Mouse (Mus musculus): ENCODE results near the gene Clic5. TPM values are rescaled to one million over a fixed set of nuclear protein-coding genes. Genes with fewer than 3 reads are reported as not detected.
A peak's percentile ranks its signal among the peaks of the same experiment; 100 is the strongest.
"Not testable (repeated sequence)": the region's sequence is repeated elsewhere in the genome, so short reads cannot be mapped to it uniquely, and the experiment has no call there.

The Clic5 gene
- polyA plus RNA-seq, 1 experiment from 2014 or later = 9.0 TPM

GRCm38 (mm10) chr17:44165730-44166347 lies 22.5 kb upstream of the Clic5 start:
- no peak overlapping the region for H3K4me3 ChIP-seq
- no peaks in the 10 kb centered on the region for H3K9me3 ChIP-seq
- no peak for ATAC-seq (ENCODE audit: extremely low read depth, insufficient number of reproducible peaks, low FRiP score, low TSS enrichment)
- H3K27ac ChIP-seq (replicated peaks) = no peak overlapping the region
- no peaks in the 10 kb centered on the region for H3K27me3 ChIP-seq (replicated peaks)
- no peaks in the 10 kb centered on the region for H3K36me3 ChIP-seq
- no peak overlapping the region for H3K4me2 ChIP-seq
- 68% methylated on average over 11 of the region's 11 CpGs for WGBS
- peaks cover 14% of the 10 kb centered on the region; the same call in 1 of the 2 replicates for H3K4me1 ChIP-seq
- no peak overlapping the region for H3K9ac ChIP-seq

- Histone ChIP-seq H3K9ac (no peak overlapping the region), H3K27me3 (replicated peaks) (no peaks in the 10 kb centered on the region), H3K4me1 (peaks cover 4% of the 10 kb centered on the region; the same call in 1 of the 2 replicates), H3K4me3 (no peak overlapping the region), H3K4me2 (no peak overlapping the region), H3K9me3 (no peaks in the 10 kb centered on the region), H3K27ac (replicated peaks) (no peak overlapping the region), H3K36me3 (no peaks in the 10 kb centered on the region)
- WGBS = 83% methylated on average over 4 of the region's 4 CpGs
- no peak for ATAC-seq (ENCODE audit: extremely low read depth, insufficient number of reproducible peaks, low FRiP score, low TSS enrichment)
Measured at GRCm38 (mm10) chr17:44169676-44170075, 18.7 kb upstream of the Clic5 start.

- 90% methylated on average over 3 of the region's 3 CpGs for WGBS
Measured at GRCm38 (mm10) chr17:44170316-44170715, 18.1 kb upstream of the Clic5 start.

GRCm38 (mm10) chr17:44171930-44172329 lies 16.5 kb upstream of the Clic5 start:
- H3K9me3 ChIP-seq = no peaks in the 10 kb centered on the region
- H3K4me2 ChIP-seq = no peak overlapping the region
- no peaks in the 10 kb centered on the region for H3K27me3 ChIP-seq (replicated peaks)
- peaks cover 4% of the 10 kb centered on the region; the same call in 1 of the 2 replicates for H3K4me1 ChIP-seq
- no peak overlapping the region for H3K9ac ChIP-seq
- H3K36me3 ChIP-seq = no peaks in the 10 kb centered on the region
- WGBS = 48% methylated on average over 3 of the region's 3 CpGs
- no peak for ATAC-seq (ENCODE audit: extremely low read depth, insufficient number of reproducible peaks, low FRiP score, low TSS enrichment)
- H3K27ac ChIP-seq (replicated peaks) = no peak overlapping the region
- no peak overlapping the region for H3K4me3 ChIP-seq

More at GRCm38 (mm10) chr17:44170316-44170715, 18.1 kb upstream of the Clic5 start:
- Histone ChIP-seq H3K27me3 (replicated peaks) (no peaks in the 10 kb centered on the region), H3K4me3 (no peak overlapping the region), H3K4me1 (peaks cover 4% of the 10 kb centered on the region; the same call in 1 of the 2 replicates), H3K36me3 (no peaks in the 10 kb centered on the region), H3K9me3 (no peaks in the 10 kb centered on the region), H3K27ac (replicated peaks) (no peak overlapping the region), H3K9ac (no peak overlapping the region), H3K4me2 (no peak overlapping the region)
- no peak for ATAC-seq (ENCODE audit: extremely low read depth, insufficient number of reproducible peaks, low FRiP score, low TSS enrichment)

- no peak overlapping the region for H3K4me2 ChIP-seq
- no peak for ATAC-seq (ENCODE audit: extremely low read depth, insufficient number of reproducible peaks, low FRiP score, low TSS enrichment)
Measured at GRCm38 (mm10) chr17:44173341-44173740, 15.0 kb upstream of the Clic5 start.

GRCm38 (mm10) chr17:44177291-44177690 lies 11.1 kb upstream of the Clic5 start:
- H3K4me2 ChIP-seq = no peak overlapping the region
- H3K27me3 ChIP-seq (replicated peaks) = no peaks in the 10 kb centered on the region
- no peak overlapping the region for H3K4me3 ChIP-seq
- no peak overlapping the region for H3K9ac ChIP-seq
- H3K27ac ChIP-seq (replicated peaks) = no peak overlapping the region
- no peak for ATAC-seq (ENCODE audit: extremely low read depth, insufficient number of reproducible peaks, low FRiP score, low TSS enrichment)
- no peaks in the 10 kb centered on the region for H3K9me3 ChIP-seq
- WGBS = 76% methylated on average over 3 of the region's 3 CpGs
- no peaks in the 10 kb centered on the region for H3K36me3 ChIP-seq
- H3K4me1 ChIP-seq = no peaks in the 10 kb centered on the region

More at GRCm38 (mm10) chr17:44173341-44173740, 15.0 kb upstream of the Clic5 start:
- no peak overlapping the region for H3K4me3 ChIP-seq
- H3K36me3 ChIP-seq = no peaks in the 10 kb centered on the region
- H3K4me1 ChIP-seq = peaks cover 4% of the 10 kb centered on the region; the same call in 1 of the 2 replicates
- no peaks in the 10 kb centered on the region for H3K27me3 ChIP-seq (replicated peaks)
- H3K9me3 ChIP-seq = no peaks in the 10 kb centered on the region
- no peak overlapping the region for H3K9ac ChIP-seq
- 75% methylated on average over 2 of the region's 2 CpGs for whole genome bisulfite sequencing
- H3K27ac ChIP-seq (replicated peaks) = no peak overlapping the region

GRCm38 (mm10) chr17:44181346-44181745 lies 7.0 kb upstream of the Clic5 start:
- no peaks in the 10 kb centered on the region for H3K4me1 ChIP-seq
- no peak overlapping the region for H3K27ac ChIP-seq (replicated peaks)
- no peaks in the 10 kb centered on the region for H3K27me3 ChIP-seq (replicated peaks)
- H3K9ac ChIP-seq = no peak overlapping the region
- H3K4me2 ChIP-seq = no peak overlapping the region
- no peaks in the 10 kb centered on the region for H3K36me3 ChIP-seq
- 64% methylated on average over 8 of the region's 8 CpGs for WGBS
- no peak for ATAC-seq (ENCODE audit: extremely low read depth, insufficient number of reproducible peaks, low FRiP score, low TSS enrichment)
- H3K9me3 ChIP-seq = no peaks in the 10 kb centered on the region
- H3K4me3 ChIP-seq = no peak overlapping the region

- no peak overlapping the region for H3K27ac ChIP-seq (replicated peaks)
- no peaks in the 10 kb centered on the region for H3K9me3 ChIP-seq
- H3K27me3 ChIP-seq (replicated peaks) = peaks cover 18% of the 10 kb centered on the region
- no peak overlapping the region for H3K9ac ChIP-seq
- H3K4me2 ChIP-seq = peak overlapping the region; percentile 79
- no peak for ATAC-seq (ENCODE audit: extremely low read depth, insufficient number of reproducible peaks, low FRiP score, low TSS enrichment)
- 63% methylated on average over 3 of the region's 3 CpGs for WGBS
- peaks cover 27% of the 10 kb centered on the region for H3K4me1 ChIP-seq
- no peaks in the 10 kb centered on the region for H3K36me3 ChIP-seq
- no peak overlapping the region for H3K4me3 ChIP-seq
Measured at GRCm38 (mm10) chr17:44186871-44187270, 1.5 kb upstream of the Clic5 start.

- Histone ChIP-seq H3K4me1 (peaks cover 32% of the 10 kb centered on the region), H3K4me2 (peak overlapping the region; percentile 79), H3K27ac (replicated peaks) (peak overlapping the region; percentile 88), H3K9ac (peak overlapping the region; percentile 87), H3K27me3 (replicated peaks) (peaks cover 18% of the 10 kb centered on the region), H3K4me3 (peak overlapping the region; percentile 70)
- H3K36me3 ChIP-seq; ATAC-seq (ENCODE audit: extremely low read depth, insufficient number of reproducible peaks, low FRiP score, low TSS enrichment); H3K9me3 ChIP-seq: not testable (repeated sequence)
Measured at GRCm38 (mm10) chr17:44187537-44187936, 847 bp upstream of the Clic5 start.

GRCm38 (mm10) chr17:44188769-44189145 lies 373 bp downstream of the Clic5 start:
- H3K4me2 ChIP-seq = peak overlapping the region; percentile 79
- peak overlapping the region; percentile 87 for H3K9ac ChIP-seq
- H3K27ac ChIP-seq (replicated peaks) = peak overlapping the region; percentile 88
- H3K27me3 ChIP-seq (replicated peaks) = peaks cover 18% of the 10 kb centered on the region
- peak; percentile 21; the same call in 1 of the 2 replicates for ATAC-seq (ENCODE audit: extremely low read depth, insufficient number of reproducible peaks, low FRiP score, low TSS enrichment)
- H3K4me1 ChIP-seq = peaks cover 44% of the 10 kb centered on the region
- WGBS = under 1% methylated on average over 24 of the region's 24 CpGs
- H3K9me3 ChIP-seq = no peaks in the 10 kb centered on the region
- H3K36me3 ChIP-seq = no peaks in the 10 kb centered on the region
- peak overlapping the region; percentile 70 for H3K4me3 ChIP-seq

GRCm38 (mm10) chr17:44189696-44190095 lies 1.3 kb downstream of the Clic5 start:
- no peaks in the 10 kb centered on the region for H3K9me3 ChIP-seq
- H3K27ac ChIP-seq (replicated peaks) = peak overlapping the region; percentile 88; the same call in 1 of the 2 replicates
- H3K9ac ChIP-seq = peak overlapping the region; percentile 87
- WGBS = 2% methylated on average over 11 of the region's 11 CpGs
- no peak for ATAC-seq (ENCODE audit: extremely low read depth, insufficient number of reproducible peaks, low FRiP score, low TSS enrichment)
- peaks cover 18% of the 10 kb centered on the region for H3K27me3 ChIP-seq (replicated peaks)
- H3K4me3 ChIP-seq = peak overlapping the region; percentile 70
- peaks cover 49% of the 10 kb centered on the region for H3K4me1 ChIP-seq
- H3K36me3 ChIP-seq = no peaks in the 10 kb centered on the region
- H3K4me2 ChIP-seq = peak overlapping the region; percentile 79

- peaks cover 49% of the 10 kb centered on the region for H3K4me1 ChIP-seq
- 62% methylated on average over 7 of the region's 7 CpGs for WGBS
- H3K36me3 ChIP-seq = no peaks in the 10 kb centered on the region
- peak overlapping the region; percentile 61 for H3K9ac ChIP-seq
- no peak overlapping the region for H3K27ac ChIP-seq (replicated peaks)
- peaks cover 18% of the 10 kb centered on the region for H3K27me3 ChIP-seq (replicated peaks)
- ATAC-seq (ENCODE audit: extremely low read depth, insufficient number of reproducible peaks, low FRiP score, low TSS enrichment) = no peak
- H3K9me3 ChIP-seq = no peaks in the 10 kb centered on the region
- H3K4me3 ChIP-seq = peak overlapping the region; percentile 70
- H3K4me2 ChIP-seq = peak overlapping the region; percentile 79
Measured at GRCm38 (mm10) chr17:44190246-44190645, 1.9 kb downstream of the Clic5 start.

Data from heart, embryonic 13.5 days (tissue).